Mouse (Mus musculus) layer of hippocampus, adult 2 months (tissue): ENCODE measurements around the gene Tpx2. TPM values are rescaled to one million over a fixed set of nuclear protein-coding genes. Genes with fewer than 3 reads are reported as not detected.
A peak's percentile ranks its signal among the peaks of the same experiment; 100 is the strongest.

ENCODE experiments used
- DNase-seq, 2 experiments: peaks; one replicate each; pipeline ENCODE4 v3.0.0; 2022; ENCODE audit warnings: low spot score in 2 of 2
- H3K27ac ChIP-seq: fragments of 200-600 bp; 2 replicates; pipeline ENCODE4 v1.8.1; 2022
- H3K4me3 ChIP-seq: fragments of 200-600 bp; 2 replicates; pipeline ENCODE4 v1.8.1; 2022; ENCODE audit warnings: mild to moderate bottlenecking
- CTCF ChIP-seq: fragments of 200-600 bp; conservative IDR thresholded peaks from 2 replicates; pipeline ENCODE4 v1.8.1; 2022; ENCODE audit warnings: antibody characterized with exemption, mild to moderate bottlenecking, moderate library complexity
- total RNA-seq, 2 experiments: library from RNA; stranded (reverse); gene quantifications; 2 replicates each; pipeline ENCODE4 v1.2.3; 2021

Tpx2 gene
- total RNA-seq, 2 experiments from 2014 or later: 2.0 to 2.2 TPM

DNA sequence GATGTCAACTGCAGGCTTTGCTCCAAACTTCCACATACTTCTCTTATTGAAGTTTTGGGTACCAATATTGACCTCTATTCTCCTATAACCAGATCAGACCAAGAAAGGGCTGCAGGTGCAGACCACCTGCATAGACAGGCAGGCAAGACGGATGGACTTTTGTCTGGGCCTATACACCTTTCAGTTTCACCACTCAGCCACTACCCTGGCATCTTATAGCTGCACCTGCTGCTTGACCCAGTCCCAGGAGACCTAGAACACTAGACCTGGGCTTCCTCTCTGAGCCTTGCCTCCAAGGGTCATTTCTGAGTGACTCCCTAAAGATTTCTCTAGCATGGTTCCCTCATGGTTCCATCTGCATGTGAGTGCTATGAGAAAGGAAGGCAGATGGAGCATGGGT, 34.5 kb upstream of the Tpx2 start:
- H3K27ac ChIP-seq: peak overlapping the region; percentile 70
- TF ChIP-seq CTCF: no peak
- H3K4me3 ChIP-seq: no peak overlapping the region
- DNase-seq: no peak

DNA sequence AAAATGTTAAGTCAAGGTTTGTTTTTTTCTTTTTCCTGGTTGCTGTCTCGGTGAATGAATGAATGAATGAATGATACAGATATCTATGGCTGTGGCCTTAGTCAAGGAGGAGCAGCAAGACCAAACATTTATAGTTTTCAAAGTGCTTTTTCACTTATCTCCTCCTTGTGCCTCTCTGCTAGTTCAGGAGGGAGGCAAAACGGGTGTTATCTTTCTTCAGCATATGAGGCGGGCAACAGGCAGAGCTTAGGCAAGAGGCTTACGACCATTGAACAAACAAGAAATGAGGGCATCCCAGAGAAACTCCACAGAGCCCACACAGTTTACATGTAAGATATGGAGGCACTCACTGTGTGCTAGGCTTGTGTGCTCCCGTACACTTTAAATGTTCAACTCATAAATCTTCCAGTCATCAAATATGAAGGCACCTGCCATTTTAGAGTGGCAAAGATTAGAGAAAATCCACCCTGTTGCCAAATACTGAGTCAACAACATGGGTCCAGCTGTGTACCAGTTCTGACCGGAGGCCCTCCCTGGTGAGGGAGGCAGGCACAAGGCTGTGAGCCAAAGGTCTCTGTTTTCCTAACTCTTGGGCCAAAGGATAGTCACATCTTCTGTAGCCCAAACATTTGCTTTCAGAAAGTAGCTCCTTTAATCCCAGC, 33.4 kb upstream of the Tpx2 start:
- Histone ChIP-seq H3K27ac (peak overlapping the region; percentile 70), H3K4me3 (no peak overlapping the region)
- DNase-seq: no peak
- TF ChIP-seq CTCF: no peak

DNA sequence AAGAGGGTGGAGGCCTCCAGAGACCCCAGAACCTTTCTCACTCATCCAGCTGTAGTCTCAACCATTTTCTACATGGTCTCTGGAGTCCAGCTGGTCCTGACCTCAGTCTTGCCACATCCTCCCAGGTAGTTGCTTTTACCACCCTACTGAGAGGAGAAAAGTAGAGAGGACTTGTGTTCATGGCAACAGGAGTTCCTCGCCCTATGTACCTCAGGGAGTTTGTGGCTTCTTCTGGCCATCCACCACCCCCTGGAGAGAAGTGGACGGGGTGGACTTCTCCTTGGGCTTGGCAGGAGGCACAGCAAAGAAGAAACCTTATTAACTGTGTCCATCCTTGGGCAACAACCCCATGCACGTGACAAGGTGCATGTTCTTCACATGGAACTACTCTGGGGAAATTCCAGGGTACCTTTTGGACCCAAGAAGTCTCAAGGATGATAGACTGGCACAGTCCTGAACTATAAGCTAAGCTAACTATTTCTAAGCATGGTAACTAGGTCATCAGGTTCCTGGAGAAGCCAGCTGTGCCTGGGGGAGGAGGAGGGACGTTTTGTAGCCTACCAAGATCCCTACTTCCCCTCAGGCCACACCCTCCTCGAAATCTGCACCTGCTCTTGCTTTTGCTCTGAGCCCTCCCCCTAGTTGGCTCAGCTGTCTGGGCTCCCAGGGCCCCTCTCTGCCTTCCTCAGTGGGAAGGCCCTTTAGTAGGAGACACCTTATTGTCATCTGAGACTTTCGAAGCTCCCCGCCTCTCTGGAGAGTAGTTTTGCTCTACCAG, 31.7 kb upstream of the Tpx2 start:
- DNase-seq: no peak
- Histone ChIP-seq H3K27ac (peak overlapping the region; percentile 93), H3K4me3 (no peak overlapping the region)
- TF ChIP-seq CTCF: no peak

GRCm38 (mm10) chr2:152816657-152817348, 31.0 kb upstream of the Tpx2 start:
- no peak for DNase-seq
- no peak overlapping the region for H3K4me3 ChIP-seq
- no peak for TF ChIP-seq CTCF
- H3K27ac ChIP-seq: peak overlapping the region; percentile 93

- DNase-seq: no peak
- peak overlapping the region; percentile 24; the same call in 1 of the 2 replicates for H3K4me3 ChIP-seq
- no peak for TF ChIP-seq CTCF
- H3K27ac ChIP-seq: peak overlapping the region; percentile 93
Measured at GRCm38 (mm10) chr2:152817596-152818291, 30.0 kb upstream of the Tpx2 start.

DNA sequence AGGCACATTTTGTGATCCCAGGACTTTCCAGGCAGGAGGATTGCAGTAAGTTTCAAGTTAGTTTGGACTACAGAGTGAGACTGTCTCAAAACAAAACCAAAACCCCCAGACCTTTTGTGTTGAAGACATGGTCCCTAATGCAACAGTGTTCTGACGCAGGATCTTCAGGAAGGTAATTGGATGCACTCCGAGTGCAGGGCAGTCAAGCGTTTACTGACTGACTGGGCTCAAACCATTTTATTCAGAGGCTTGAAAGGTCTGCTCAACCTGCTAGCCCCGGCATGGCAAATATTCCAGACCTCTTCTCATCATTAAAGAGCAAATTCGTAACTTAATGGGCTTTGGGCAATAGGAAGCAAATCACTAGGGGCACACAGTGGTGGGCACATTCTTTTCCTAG, 29.1 kb upstream of the Tpx2 start:
- no peak overlapping the region for H3K4me3 ChIP-seq
- no peak for DNase-seq
- no peak for TF ChIP-seq CTCF
- H3K27ac ChIP-seq: peak overlapping the region; percentile 93

DNA sequence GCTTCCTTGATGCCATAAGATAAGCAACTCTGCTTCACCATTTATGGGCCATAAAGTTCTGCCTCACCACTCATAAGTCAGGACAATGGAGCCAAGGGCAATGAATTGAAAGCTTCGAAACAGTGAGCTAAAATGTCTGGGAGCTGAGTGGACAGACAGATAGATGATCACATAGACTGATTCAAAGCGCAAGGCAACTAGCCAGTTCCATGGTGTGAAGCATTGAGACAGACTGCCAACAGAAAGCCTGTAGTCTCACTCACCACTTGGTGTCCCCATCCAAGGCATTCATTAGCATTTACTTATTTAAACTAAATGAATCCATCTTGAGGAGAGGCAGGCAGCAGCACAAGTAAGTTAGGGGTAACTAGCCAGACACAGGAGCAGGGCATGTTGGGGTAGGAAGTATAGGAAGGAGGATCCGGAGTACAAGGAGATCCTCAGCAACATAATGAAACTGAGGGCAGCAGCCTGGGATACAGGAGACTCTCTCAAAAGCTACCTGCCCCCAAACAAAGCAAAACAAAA, 28.6 kb upstream of the Tpx2 start:
- DNase-seq: no peak
- no peak overlapping the region for H3K4me3 ChIP-seq
- peak overlapping the region; percentile 93 for H3K27ac ChIP-seq
- TF ChIP-seq CTCF: no peak

GRCm38 (mm10) chr2:152819926-152820325, 27.8 kb upstream of the Tpx2 start:
- DNase-seq: no peak
- no peak for TF ChIP-seq CTCF
- Histone ChIP-seq H3K4me3 (peak overlapping the region; percentile 3; the same call in 1 of the 2 replicates), H3K27ac (peak overlapping the region; percentile 93)

DNA sequence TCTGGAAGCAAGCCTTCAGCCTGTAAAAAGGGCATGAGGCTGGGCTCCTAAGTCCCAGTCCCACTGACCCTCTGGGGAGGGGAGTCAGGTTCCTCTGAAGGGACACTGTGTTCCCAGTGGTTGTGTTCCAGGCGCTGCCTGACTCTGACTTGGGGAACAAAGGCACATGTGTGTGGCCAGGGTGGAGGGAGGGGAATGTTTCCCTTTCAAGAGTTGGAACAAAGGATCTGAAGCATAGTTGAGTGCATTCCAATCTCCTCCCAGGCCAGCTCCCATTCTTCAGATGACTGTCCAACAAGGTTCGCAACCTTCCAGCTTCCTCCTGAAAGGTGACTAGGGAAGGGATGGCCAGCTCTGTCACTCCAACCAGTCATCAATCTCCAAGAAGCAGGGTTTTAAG, 27.4 kb upstream of the Tpx2 start:
- Histone ChIP-seq H3K27ac (peak overlapping the region; percentile 93), H3K4me3 (peak overlapping the region; percentile 13; the same call in 1 of the 2 replicates)
- no peak for TF ChIP-seq CTCF
- peak in 1 of 2 experiments; percentile 51 for DNase-seq

DNA sequence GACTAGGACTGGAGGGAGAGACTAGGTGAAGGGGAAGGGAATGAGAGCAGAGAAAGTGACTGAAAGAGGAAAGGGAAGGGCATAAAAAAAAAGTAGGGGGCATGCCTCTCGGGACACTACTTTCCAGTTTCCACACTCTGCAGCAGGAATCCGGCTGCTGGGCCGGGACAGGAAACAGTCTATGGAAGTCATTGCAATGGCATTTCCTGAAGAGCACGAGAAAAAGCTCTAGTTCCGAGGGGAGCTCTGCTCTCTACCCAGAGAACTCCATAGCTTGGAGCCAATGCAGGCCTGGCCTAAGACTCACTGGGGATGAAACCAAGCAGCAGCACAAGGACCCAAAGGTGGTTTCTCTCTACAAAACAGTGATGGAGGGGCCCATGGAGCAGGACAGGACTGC, 26.7 kb upstream of the Tpx2 start:
- TF ChIP-seq CTCF: no peak
- H3K4me3 ChIP-seq: peak overlapping the region; percentile 13; the same call in 1 of the 2 replicates
- no peak for DNase-seq
- peak overlapping the region; percentile 93 for H3K27ac ChIP-seq

DNA sequence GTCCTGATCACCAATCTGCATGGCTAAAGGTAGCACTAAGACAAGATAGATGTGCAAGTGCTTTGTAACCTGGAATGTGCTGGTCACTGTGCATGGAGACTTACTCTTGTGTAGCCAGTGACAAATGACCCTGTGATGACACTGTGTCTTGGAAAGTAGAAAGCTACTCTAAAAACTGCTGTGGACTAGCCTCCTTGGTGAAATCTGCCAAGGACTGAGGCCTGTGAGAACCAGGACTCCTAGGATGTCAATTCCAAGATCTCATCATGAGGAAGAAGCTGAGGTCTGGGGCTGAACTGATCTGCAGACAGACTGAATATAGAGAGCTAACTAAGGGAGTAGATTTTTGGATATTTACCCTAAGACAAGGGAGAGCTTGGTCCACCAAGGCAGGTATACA, 26.2 kb upstream of the Tpx2 start:
- H3K4me3 ChIP-seq: no peak overlapping the region; the same call in 1 of the 2 replicates
- no peak for TF ChIP-seq CTCF
- H3K27ac ChIP-seq: peak overlapping the region; percentile 93
- no peak for DNase-seq

- no peak for TF ChIP-seq CTCF
- Histone ChIP-seq H3K27ac (peak overlapping the region; percentile 100), H3K4me3 (no peak overlapping the region)
- no peak for DNase-seq
Measured at GRCm38 (mm10) chr2:152823770-152824169, 24.0 kb upstream of the Tpx2 start.
